Mouse (Mus musculus): ENCODE results near the gene Olfr766-ps1. TPM values are rescaled to one million over a fixed set of nuclear protein-coding genes. Genes with fewer than 3 reads are reported as not detected.
A peak's percentile ranks its signal among the peaks of the same experiment; 100 is the strongest.
"Not testable (repeated sequence)": the region's sequence is repeated elsewhere in the genome, so short reads cannot be mapped to it uniquely, and the experiment has no call there.

Olfr766-ps1 gene
- total RNA-seq (2014; fragmentation: Nextera tagmentation), result not detected in 2 replicates
- not detected in 2 replicates for total RNA-seq (2017)

DNA sequence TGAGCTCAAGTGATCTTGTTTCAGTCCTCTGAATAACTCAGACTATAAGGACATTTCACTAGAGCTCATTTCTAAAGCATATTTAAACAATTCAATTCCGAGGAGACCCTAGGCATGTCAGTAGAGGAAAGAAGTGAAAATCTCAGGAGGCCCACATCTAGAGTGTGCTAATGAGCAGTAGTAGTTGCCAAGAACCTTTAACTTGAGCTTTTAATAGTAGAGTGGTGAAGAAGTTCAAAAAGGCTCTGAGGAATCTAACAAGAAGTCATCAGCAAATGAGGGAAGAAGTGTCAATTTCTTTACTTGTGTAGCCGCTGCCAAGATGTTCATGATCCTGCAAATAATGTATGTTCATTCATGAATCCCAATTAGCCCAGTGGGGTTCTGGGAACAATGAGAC lies at the start of gene Olfr766-ps1:
Gene Olfr766-ps1 (minus strand): TSS at position 101 of the 400 bp plus-strand sequence.
- ATAC-seq (replicated peaks; ENCODE audit: low FRiP score, low TSS enrichment, poor library complexity, severe bottlenecking), result no peak

DNA sequence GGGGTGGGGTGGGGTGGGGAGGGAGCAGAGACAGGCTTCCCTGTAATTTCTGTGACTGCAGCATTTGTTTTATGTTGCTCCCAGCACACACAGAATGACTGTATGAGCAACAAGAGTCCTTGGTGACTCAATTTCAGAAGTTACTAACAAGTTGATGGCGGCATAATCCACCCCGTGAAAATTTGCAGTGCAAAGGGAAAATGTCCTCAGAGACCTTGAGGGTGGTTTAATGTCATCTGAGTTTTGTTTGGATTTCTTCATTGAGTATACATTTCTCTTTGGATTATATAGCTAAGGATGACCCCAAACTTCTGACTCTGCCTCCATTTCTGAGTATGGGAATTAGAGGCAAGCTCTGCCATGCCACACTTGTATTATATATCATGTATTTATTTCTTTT lies 49.0 kb upstream of the Olfr766-ps1 start, which contains the start of gene Olfr769:
Gene Olfr769 (minus strand): TSS at position 101 of the 400 bp plus-strand sequence.
- no peak for ATAC-seq (replicated peaks; ENCODE audit: low FRiP score, low TSS enrichment, poor library complexity, severe bottlenecking)

DNA sequence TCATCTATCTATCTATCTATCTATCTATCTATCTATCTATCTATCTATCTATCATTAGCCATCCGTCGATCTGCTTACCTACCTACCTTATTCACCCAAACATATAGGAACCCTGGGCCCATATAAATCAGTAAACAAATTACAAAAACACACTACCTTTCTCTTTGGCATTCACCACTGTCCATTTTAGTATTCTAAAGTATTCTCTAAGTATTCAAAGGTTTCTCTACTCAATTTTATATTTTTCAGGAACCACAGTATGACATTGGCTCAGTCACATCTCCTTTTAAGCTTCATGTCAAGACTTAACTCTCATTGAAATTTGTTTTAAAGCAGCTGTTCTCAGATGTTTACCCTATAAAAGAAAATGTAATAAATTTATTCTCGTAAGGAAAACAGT lies 46.4 kb upstream of the Olfr766-ps1 start:
- peak; percentile 50; the same call in 1 of the 2 replicates for ATAC-seq (replicated peaks; ENCODE audit: low FRiP score, low TSS enrichment, poor library complexity, severe bottlenecking)

- ATAC-seq (replicated peaks; ENCODE audit: low FRiP score, low TSS enrichment, poor library complexity, severe bottlenecking), result no peak
These were observed 32.5 kb upstream of the Olfr766-ps1 start for GRCm38 (mm10) chr10:129101231-129101630.

DNA sequence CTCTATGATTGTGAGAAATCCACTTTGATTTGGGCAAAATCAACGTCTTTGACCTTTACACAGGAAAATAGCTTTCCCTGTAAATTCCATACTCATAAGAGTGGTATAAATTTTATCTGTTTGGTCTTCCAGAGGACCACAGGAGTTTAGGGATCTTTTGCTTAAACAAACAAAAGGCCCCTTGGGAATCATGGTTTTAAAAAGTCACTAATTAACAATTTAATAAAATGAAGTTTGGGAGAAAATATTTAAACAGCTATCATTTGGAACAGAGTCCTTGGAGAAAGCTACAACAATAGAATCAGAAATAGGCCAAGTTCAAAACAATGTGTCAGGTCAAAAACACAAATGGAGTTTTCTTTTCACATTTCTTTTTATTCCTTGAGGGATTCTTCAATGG lies 30.5 kb upstream of the Olfr766-ps1 start, which contains the start of gene Olfr768:
Gene Olfr768 (minus strand): TSS at position 101 of the 400 bp plus-strand sequence.
- no peak for ATAC-seq (replicated peaks; ENCODE audit: low FRiP score, low TSS enrichment, poor library complexity, severe bottlenecking)

- not testable (repeated sequence) for ATAC-seq (replicated peaks; ENCODE audit: low FRiP score, low TSS enrichment, poor library complexity, severe bottlenecking)
These were observed 14.0 kb upstream of the Olfr766-ps1 start, which contains the start of gene Olfr767 for GRCm38 (mm10) chr10:129082810-129083209. Gene Olfr767, minus strand, starts transcription at chr10:129082910.

DNA sequence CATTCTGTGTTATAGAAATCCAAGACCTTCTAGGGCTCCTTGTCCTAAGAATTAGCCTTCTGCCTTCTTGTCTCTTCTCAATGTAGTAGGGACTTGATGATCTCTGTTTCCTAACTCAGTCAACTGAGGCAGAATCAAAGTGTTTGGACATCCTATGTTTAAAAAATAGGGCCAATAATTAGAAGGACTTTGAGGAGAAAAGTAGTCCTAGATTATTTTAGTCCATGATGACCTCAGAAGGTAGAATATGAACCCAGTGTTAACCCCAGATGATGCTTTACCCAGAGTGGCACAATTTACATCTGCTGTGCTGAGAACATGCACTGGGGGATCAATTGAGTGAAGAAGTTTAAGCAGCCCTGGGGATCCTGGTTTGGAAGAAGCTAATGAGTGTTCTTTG lies 18.9 kb downstream of the Olfr766-ps1 start, which contains the start of gene Olfr765:
Gene Olfr765 (minus strand): TSS at position 101 of the 400 bp plus-strand sequence.
- not testable (repeated sequence) for ATAC-seq (replicated peaks; ENCODE audit: low FRiP score, low TSS enrichment, poor library complexity, severe bottlenecking)

- ATAC-seq (replicated peaks; ENCODE audit: low FRiP score, low TSS enrichment, poor library complexity, severe bottlenecking), result no peak
These were observed 29.0 kb downstream of the Olfr766-ps1 start, which contains the start of gene Olfr764-ps1 for GRCm38 (mm10) chr10:129039796-129040195. Gene Olfr764-ps1, minus strand, starts transcription at chr10:129039896.

GRCm38 (mm10) chr10:129028343-129028742 lies 40.4 kb downstream of the Olfr766-ps1 start:
- no peak for ATAC-seq (replicated peaks; ENCODE audit: low FRiP score, low TSS enrichment, poor library complexity, severe bottlenecking)

DNA sequence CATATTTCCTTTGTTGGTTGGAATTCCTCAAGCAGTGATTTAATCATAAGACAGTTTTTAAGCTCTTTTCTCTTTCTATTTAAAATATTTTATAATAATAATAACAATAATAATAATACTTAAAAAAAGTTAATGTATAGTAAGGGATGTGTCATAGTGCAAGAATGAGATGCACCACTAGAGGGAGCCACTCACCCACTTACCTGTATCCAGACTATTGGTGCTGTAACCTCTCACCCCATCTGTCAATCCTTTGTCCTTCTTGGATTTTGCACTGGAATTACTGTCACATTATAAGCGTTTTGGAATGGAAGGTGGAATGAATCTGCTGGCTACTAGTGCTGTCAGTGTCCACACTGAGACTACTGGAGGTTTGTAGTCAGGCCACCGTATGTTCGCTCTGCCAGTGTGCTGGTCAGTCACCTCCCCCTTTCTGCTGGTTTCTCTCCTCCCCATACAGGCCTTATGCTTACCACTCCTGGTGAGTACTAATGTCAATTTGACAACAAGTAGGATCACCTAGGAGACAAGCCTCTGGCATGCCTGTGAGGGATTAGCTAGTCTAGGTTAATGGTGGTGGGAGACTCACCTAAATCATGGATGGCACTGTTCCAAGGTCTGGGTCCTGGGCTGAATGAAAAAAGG lies 42.6 kb downstream of the Olfr766-ps1 start:
- peak; percentile 89 for ATAC-seq (replicated peaks; ENCODE audit: low FRiP score, low TSS enrichment, poor library complexity, severe bottlenecking)

GRCm38 (mm10) chr10:129023319-129023718 lies 45.5 kb downstream of the Olfr766-ps1 start:
- no peak for ATAC-seq (replicated peaks; ENCODE audit: low FRiP score, low TSS enrichment, poor library complexity, severe bottlenecking)

DNA sequence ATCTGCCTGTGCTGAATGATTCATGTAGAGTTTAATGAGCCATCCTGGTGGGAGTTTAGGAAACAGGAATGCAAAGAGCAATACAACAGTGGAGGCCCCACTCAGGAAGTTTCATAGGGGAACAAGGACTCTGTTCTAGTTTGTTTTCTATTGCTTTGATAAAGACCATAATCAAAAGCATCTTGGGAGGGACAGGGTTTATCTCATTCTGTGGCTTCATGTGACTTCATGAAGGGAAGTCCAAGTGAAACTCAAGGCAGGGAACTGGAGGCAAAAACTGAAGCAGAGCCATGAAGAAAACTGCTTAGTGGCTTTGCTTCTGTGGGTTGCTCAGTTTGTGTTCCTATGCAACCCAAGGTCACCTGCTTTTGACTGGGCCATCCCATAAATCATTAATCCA lies 54.3 kb downstream of the Olfr766-ps1 start:
- no peak for ATAC-seq (replicated peaks; ENCODE audit: low FRiP score, low TSS enrichment, poor library complexity, severe bottlenecking)

Other genes starting within 250 kb of the Olfr766-ps1 start
- gene Ormdl2, start 247.3 kb downstream of the Olfr766-ps1 start, total RNA-seq (2014; fragmentation: Nextera tagmentation), result 70.3 and 79.9 TPM in 2 replicates
- 99.3 and 115 TPM in 2 replicates for gene Ormdl2, start 247.3 kb downstream of the Olfr766-ps1 start, total RNA-seq (2017)
- 0.35 TPM in 1 of 2 replicates, not detected in the other for gene Gdf11, start 177.3 kb downstream of the Olfr766-ps1 start, total RNA-seq (2014; fragmentation: Nextera tagmentation)
- gene Gdf11, start 177.3 kb downstream of the Olfr766-ps1 start, total RNA-seq (2017), result 0.69 TPM in 1 of 2 replicates, not detected in the other
- gene Cd63, start 168.0 kb downstream of the Olfr766-ps1 start, total RNA-seq (2014; fragmentation: Nextera tagmentation), result 6.8 and 19.4 TPM in 2 replicates
- gene Cd63, start 168.0 kb downstream of the Olfr766-ps1 start, total RNA-seq (2017), result 15.5 and 18.0 TPM in 2 replicates
- gene Rdh5, start 146.1 kb downstream of the Olfr766-ps1 start, total RNA-seq (2014; fragmentation: Nextera tagmentation), result 12.8 and 19.0 TPM in 2 replicates
- gene Rdh5, start 146.1 kb downstream of the Olfr766-ps1 start, total RNA-seq (2017), result 1.1 and 3.0 TPM in 2 replicates
- 45.7 and 94.6 TPM in 2 replicates for gene Bloc1s1, start 144.9 kb downstream of the Olfr766-ps1 start, total RNA-seq (2014; fragmentation: Nextera tagmentation)
- 73.8 and 82.2 TPM in 2 replicates for gene Bloc1s1, start 144.9 kb downstream of the Olfr766-ps1 start, total RNA-seq (2017)
- gene Itga7, start 135.2 kb downstream of the Olfr766-ps1 start, total RNA-seq (2014; fragmentation: Nextera tagmentation), result not detected in 2 replicates
- 0.04 and 0.19 TPM in 2 replicates for gene Itga7, start 135.2 kb downstream of the Olfr766-ps1 start, total RNA-seq (2017)
- gene Mettl7b, start 108.0 kb downstream of the Olfr766-ps1 start, total RNA-seq (2014; fragmentation: Nextera tagmentation), result not detected in 2 replicates
- not detected in 2 replicates for gene Mettl7b, start 108.0 kb downstream of the Olfr766-ps1 start, total RNA-seq (2017)
- not detected in 2 replicates for gene Olfr9, start 79.5 kb downstream of the Olfr766-ps1 start, total RNA-seq (2014; fragmentation: Nextera tagmentation)
- not detected in 2 replicates for gene Olfr9, start 79.5 kb downstream of the Olfr766-ps1 start, total RNA-seq (2017)
- not detected in 2 replicates for gene Olfr763, start 58.2 kb downstream of the Olfr766-ps1 start, total RNA-seq (2014; fragmentation: Nextera tagmentation)
- not detected in 2 replicates for gene Olfr763, start 58.2 kb downstream of the Olfr766-ps1 start, total RNA-seq (2017)
- gene Olfr764-ps1, start 29.1 kb downstream of the Olfr766-ps1 start, total RNA-seq (2014; fragmentation: Nextera tagmentation), result not detected in 2 replicates
- not detected in 2 replicates for gene Olfr764-ps1, start 29.1 kb downstream of the Olfr766-ps1 start, total RNA-seq (2017)
- gene Olfr765, start 19.0 kb downstream of the Olfr766-ps1 start, total RNA-seq (2014; fragmentation: Nextera tagmentation), result not detected in 2 replicates
- gene Olfr765, start 19.0 kb downstream of the Olfr766-ps1 start, total RNA-seq (2017), result not detected in 2 replicates
- not detected in 2 replicates for gene Olfr767, start 13.9 kb upstream of the Olfr766-ps1 start, total RNA-seq (2014; fragmentation: Nextera tagmentation)
- gene Olfr767, start 13.9 kb upstream of the Olfr766-ps1 start, total RNA-seq (2017), result not detected in 2 replicates
- gene Olfr768, start 30.4 kb upstream of the Olfr766-ps1 start, total RNA-seq (2014; fragmentation: Nextera tagmentation), result not detected in 2 replicates
- gene Olfr768, start 30.4 kb upstream of the Olfr766-ps1 start, total RNA-seq (2017), result not detected in 2 replicates
- gene Olfr769, start 48.9 kb upstream of the Olfr766-ps1 start, total RNA-seq (2014; fragmentation: Nextera tagmentation), result not detected in 2 replicates
- not detected in 2 replicates for gene Olfr769, start 48.9 kb upstream of the Olfr766-ps1 start, total RNA-seq (2017)
- not detected in 2 replicates for gene Olfr770, start 70.0 kb upstream of the Olfr766-ps1 start, total RNA-seq (2014; fragmentation: Nextera tagmentation)
- gene Olfr770, start 70.0 kb upstream of the Olfr766-ps1 start, total RNA-seq (2017), result not detected in 2 replicates
- gene Olfr771, start 95.8 kb upstream of the Olfr766-ps1 start, total RNA-seq (2014; fragmentation: Nextera tagmentation), result not detected in 2 replicates
- gene Olfr771, start 95.8 kb upstream of the Olfr766-ps1 start, total RNA-seq (2017), result not detected in 2 replicates
- gene Olfr772, start 108.9 kb upstream of the Olfr766-ps1 start, total RNA-seq (2014; fragmentation: Nextera tagmentation), result not detected in 2 replicates
- not detected in 2 replicates for gene Olfr772, start 108.9 kb upstream of the Olfr766-ps1 start, total RNA-seq (2017)
- not detected in 2 replicates for gene Olfr773, start 118.4 kb upstream of the Olfr766-ps1 start, total RNA-seq (2014; fragmentation: Nextera tagmentation)
- not detected in 2 replicates for gene Olfr773, start 118.4 kb upstream of the Olfr766-ps1 start, total RNA-seq (2017)
- not detected in 2 replicates for gene Olfr774, start 167.2 kb upstream of the Olfr766-ps1 start, total RNA-seq (2014; fragmentation: Nextera tagmentation)
- not detected in 2 replicates for gene Olfr774, start 167.2 kb upstream of the Olfr766-ps1 start, total RNA-seq (2017)
- not detected in 2 replicates for gene Olfr775, start 179.4 kb upstream of the Olfr766-ps1 start, total RNA-seq (2014; fragmentation: Nextera tagmentation)
- not detected in 2 replicates for gene Olfr775, start 179.4 kb upstream of the Olfr766-ps1 start, total RNA-seq (2017)
- not detected in 2 replicates for gene Olfr776, start 190.2 kb upstream of the Olfr766-ps1 start, total RNA-seq (2014; fragmentation: Nextera tagmentation)
- gene Olfr776, start 190.2 kb upstream of the Olfr766-ps1 start, total RNA-seq (2017), result not detected in 2 replicates
- gene Olfr777, start 202.5 kb upstream of the Olfr766-ps1 start, total RNA-seq (2014; fragmentation: Nextera tagmentation), result not detected in 2 replicates
- not detected in 2 replicates for gene Olfr777, start 202.5 kb upstream of the Olfr766-ps1 start, total RNA-seq (2017)
- gene Olfr780, start 249.1 kb upstream of the Olfr766-ps1 start, total RNA-seq (2014; fragmentation: Nextera tagmentation), result not detected in 2 replicates
- gene Olfr780, start 249.1 kb upstream of the Olfr766-ps1 start, total RNA-seq (2017), result not detected in 2 replicates

Measured in megakaryocyte-erythroid progenitor cell, adult 5-6 weeks (primary cell).